Mouse (Mus musculus) cerebellum, adult 2 months (tissue): Measurements from ENCODE around the gene Pspn. TPM values are rescaled to one million over a fixed set of nuclear protein-coding genes. Genes with fewer than 3 reads are reported as not detected.

Source experiments
- DNase-seq, 2 experiments: peaks; one replicate each; pipeline ENCODE4 v3.0.0; 2021
- H3K27ac ChIP-seq: fragments of 200-500 bp; 2 replicates; pipeline ENCODE4 v1.5.1; 2012; ENCODE audit warnings: low read length, control low read depth, inconsistent platforms; ENCODE audit not compliant: insufficient read depth
- H3K27me3 ChIP-seq: fragments of 200-500 bp; 2 replicates; pipeline ENCODE4 v1.6.1; 2012; ENCODE audit warnings: inconsistent platforms, mild to moderate bottlenecking, low read length, moderate library complexity; ENCODE audit not compliant: control insufficient read depth, insufficient read depth
- H3K4me1 ChIP-seq: fragments of 200-500 bp; 2 replicates; pipeline ENCODE4 v1.6.1; 2011; ENCODE audit warnings: low read length; ENCODE audit not compliant: control insufficient read depth, insufficient read depth
- H3K4me3 ChIP-seq: fragments of 200-500 bp; replicated peaks from 2 replicates; pipeline ENCODE3; 2011; ENCODE audit warnings: mild to moderate bottlenecking, low read depth, low read length, control low read depth; ENCODE audit not compliant: insufficient read depth
- CTCF ChIP-seq: fragments of 200-500 bp; IDR thresholded peaks from 2 replicates; pipeline ENCODE4 v1.5.1; 2011; ENCODE audit warnings: low read depth, mild to moderate bottlenecking, control low read depth, low read length, moderate library complexity, borderline replicate concordance; ENCODE audit not compliant: insufficient read depth
- POLR2A ChIP-seq: fragments of 200-500 bp; IDR thresholded peaks from 2 replicates; pipeline ENCODE4 v1.6.1; 2011; ENCODE audit warnings: low read length, control low read depth, borderline replicate concordance; ENCODE audit not compliant: insufficient read depth
- WGBS: fragments of 180-500 bp; shearing (Covaris S2); methylation state at CpG from one replicate; pipeline ENCODE4 v1.1.7; 2018; 5-methylcytosine and 5-hydroxymethylcytosine counted together
- polyA plus RNA-seq: library from polyadenylated mRNA; depleted of rRNA; stranded (reverse); fragments of >200 nt; gene quantifications from 2 replicates; pipeline ENCODE4 v1.2.3, GENCODE M21; 2012; rRNA removed

Gene Pspn
- polyA plus RNA-seq: 0.41 TPM in 1 of 2 replicates, not detected in the other

GRCm38 (mm10) chr17:56999968-57000609 lies at the start of gene Pspn:
TSS of gene Pspn (minus strand) at chr17:57000018.
- no peak for DNase-seq
- Histone ChIP-seq H3K4me1 (no peaks in the 10 kb centered on the region), H3K4me3 (no peak within 1 kb of the TSS), H3K27me3 (no peaks in the 10 kb centered on the region), H3K27ac (no peak within 1 kb of the TSS)
- no peak for TF ChIP-seq POLR2A
- TF ChIP-seq CTCF: no peak
- 57% methylated on average over 9 of the region's 9 CpGs for WGBS

- no peaks in the 10 kb centered on the region for H3K4me1 ChIP-seq
- H3K27me3 ChIP-seq: no peaks in the 10 kb centered on the region; the same call in 1 of the 2 replicates
- no peak overlapping the region for H3K4me3 ChIP-seq
- H3K27ac ChIP-seq: no peak overlapping the region
- TF ChIP-seq CTCF (no peak), POLR2A (no peak)
- DNase-seq: no peak
- 94% methylated on average over 3 of the region's 3 CpGs for WGBS
These were observed 49.0 kb upstream of the Pspn start for GRCm38 (mm10) chr17:57048816-57049215.

- H3K27me3 ChIP-seq: no peaks in the 10 kb centered on the region; the same call in 1 of the 2 replicates
- H3K4me3 ChIP-seq: no peak overlapping the region
- no peak for DNase-seq
- no peaks in the 10 kb centered on the region for H3K4me1 ChIP-seq
- 60% methylated on average over 5 of the region's 5 CpGs for WGBS
- TF ChIP-seq CTCF (no peak), POLR2A (no peak)
- no peak overlapping the region for H3K27ac ChIP-seq
These were observed 47.6 kb upstream of the Pspn start for GRCm38 (mm10) chr17:57047406-57047805.

- TF ChIP-seq POLR2A: no peak
- no peak for TF ChIP-seq CTCF
- no peak for DNase-seq
- 71% methylated on average over 8 of the region's 8 CpGs for WGBS
These were observed 41.7 kb upstream of the Pspn start, which contains the start of gene Slc25a41 for GRCm38 (mm10) chr17:57041554-57041953. TSS of gene Slc25a41 (minus strand) at chr17:57041654.

GRCm38 (mm10) chr17:57038978-57039377 lies 39.2 kb upstream of the Pspn start:
- Histone ChIP-seq H3K27me3 (no peaks in the 10 kb centered on the region), H3K4me1 (no peaks in the 10 kb centered on the region), H3K27ac (no peak overlapping the region), H3K4me3 (no peak overlapping the region)
- WGBS: 37% methylated on average over 8 of the region's 8 CpGs
- no peak for DNase-seq
- no peak for TF ChIP-seq POLR2A
- TF ChIP-seq CTCF: peak; percentile 14; the same call in 1 of the 2 replicates

More at GRCm38 (mm10) chr17:57041554-57041953, 41.7 kb upstream of the Pspn start, which contains the start of gene Slc25a41:
- Histone ChIP-seq H3K27me3 (no peaks in the 10 kb centered on the region), H3K4me3 (no peak within 1 kb of the TSS), H3K27ac (no peak within 1 kb of the TSS), H3K4me1 (no peaks in the 10 kb centered on the region)

GRCm38 (mm10) chr17:57032854-57033253 lies 33.0 kb upstream of the Pspn start:
- no peak overlapping the region for H3K4me3 ChIP-seq
- peaks cover 5% of the 10 kb centered on the region for H3K4me1 ChIP-seq
- TF ChIP-seq CTCF: no peak
- no peak for TF ChIP-seq POLR2A
- H3K27me3 ChIP-seq: no peaks in the 10 kb centered on the region
- WGBS: 86% methylated on average over 4 of the region's 4 CpGs
- H3K27ac ChIP-seq: 0 out of 2 replicates have a peak overlapping the region, but pooled peaks have one; percentile 30
- peak in 1 of 2 experiments; percentile 30 for DNase-seq

- TF ChIP-seq POLR2A (peak; percentile 86), CTCF (no peak)
- H3K4me3 ChIP-seq: peak overlapping the region; percentile 55
- DNase-seq: peak; percentile 99 to 100
- H3K4me1 ChIP-seq: peaks cover 8% of the 10 kb centered on the region
- H3K27ac ChIP-seq: peak overlapping the region; percentile 30
- WGBS: under 1% methylated on average over 38 of the region's 38 CpGs
- no peaks in the 10 kb centered on the region for H3K27me3 ChIP-seq
These were observed 32.0 kb upstream of the Pspn start for GRCm38 (mm10) chr17:57031661-57032420.
